Mouse (Mus musculus): Measurements from ENCODE around the gene Akap7.
"Not testable (repeated sequence)": the region's sequence is repeated elsewhere in the genome, so short reads cannot be mapped to it uniquely, and the experiment has no call there.

Gene Akap7

DNA sequence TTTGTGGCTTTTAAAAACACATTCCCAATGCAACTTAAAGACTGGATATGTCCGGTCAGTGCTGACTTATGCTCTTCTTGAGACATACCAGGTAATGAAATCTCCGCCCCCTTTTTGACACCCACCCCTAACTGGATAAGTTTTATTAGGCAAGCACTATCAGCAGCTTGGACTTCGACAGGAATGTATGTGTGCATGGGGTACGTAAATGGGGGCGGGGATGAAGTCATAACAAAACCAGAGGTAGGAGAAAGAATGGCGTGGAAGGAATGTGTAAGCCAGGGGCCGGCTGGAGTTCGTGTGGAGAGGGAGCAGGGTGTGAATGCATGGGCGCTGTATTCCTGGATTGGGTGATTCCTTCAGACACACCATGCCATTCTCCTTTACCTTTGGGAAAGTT is 109.6 kb downstream of the Akap7 start:
- DNase-seq (ENCODE audit: low read depth in 1 of 2, low spot score in 2 of 2) = no peak

DNA sequence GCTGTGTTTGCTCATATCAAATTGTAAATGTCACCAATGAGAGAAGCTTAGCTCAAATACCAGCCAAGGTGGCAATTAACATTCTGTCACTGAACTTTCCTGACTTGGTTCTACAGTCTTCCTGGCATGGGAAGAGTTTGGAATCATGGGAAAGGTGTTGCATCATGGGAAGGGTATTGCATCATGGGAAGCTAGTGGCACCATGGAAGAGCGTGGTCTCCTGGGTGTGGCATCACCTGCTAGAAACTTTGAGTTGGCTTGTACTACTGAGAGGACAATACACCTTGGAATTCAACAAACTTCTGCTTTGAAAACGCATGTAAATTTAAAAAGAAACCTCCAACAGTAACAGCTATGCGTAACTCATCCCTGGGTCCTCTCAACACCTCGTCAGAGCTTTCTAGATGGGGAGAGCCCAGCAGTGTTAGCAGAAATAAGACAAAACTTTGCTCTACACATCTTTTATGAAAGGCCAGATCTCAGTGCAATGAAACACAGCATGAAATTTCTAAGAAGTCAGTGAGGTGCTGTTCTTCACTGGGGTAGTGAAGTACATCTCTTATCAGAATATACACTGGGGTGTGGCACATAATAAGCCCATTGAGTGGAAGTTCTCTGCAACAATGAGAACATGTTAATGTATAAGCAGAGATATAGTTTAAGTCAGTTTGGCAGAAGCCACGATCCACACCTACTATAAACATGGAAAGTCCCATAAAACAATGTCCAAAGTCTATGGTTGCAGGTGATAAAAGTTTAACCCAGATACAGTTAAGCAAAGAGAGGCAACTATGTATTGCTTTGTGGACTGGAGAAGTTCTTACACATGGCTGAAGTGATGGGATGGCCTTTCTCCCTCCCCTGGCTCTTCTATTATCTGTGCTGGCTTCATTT is 115.2 kb downstream of the Akap7 start:
- no peak for DNase-seq (ENCODE audit: low read depth in 1 of 2, low spot score in 2 of 2)

DNA sequence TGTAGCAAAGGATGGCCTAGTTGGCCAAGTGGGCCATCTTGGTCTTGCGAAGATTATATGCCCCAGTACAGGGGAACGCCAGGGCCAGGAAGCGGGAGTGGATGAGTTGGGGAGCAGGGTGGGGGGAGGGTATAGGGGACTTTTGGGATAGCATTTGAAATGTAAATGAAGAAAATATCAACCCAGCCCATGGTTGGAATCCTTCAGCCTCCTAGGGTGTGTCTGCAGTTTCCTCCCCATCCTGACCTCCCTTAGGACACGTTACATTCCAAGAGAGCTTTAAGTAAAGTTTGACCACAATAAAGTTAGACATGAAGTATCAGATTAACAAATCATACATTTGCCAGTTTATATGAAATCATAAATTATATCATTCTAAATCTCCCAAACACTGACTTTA is 116.5 kb downstream of the Akap7 start:
- no peak for DNase-seq (ENCODE audit: low read depth in 1 of 2, low spot score in 2 of 2)

DNA sequence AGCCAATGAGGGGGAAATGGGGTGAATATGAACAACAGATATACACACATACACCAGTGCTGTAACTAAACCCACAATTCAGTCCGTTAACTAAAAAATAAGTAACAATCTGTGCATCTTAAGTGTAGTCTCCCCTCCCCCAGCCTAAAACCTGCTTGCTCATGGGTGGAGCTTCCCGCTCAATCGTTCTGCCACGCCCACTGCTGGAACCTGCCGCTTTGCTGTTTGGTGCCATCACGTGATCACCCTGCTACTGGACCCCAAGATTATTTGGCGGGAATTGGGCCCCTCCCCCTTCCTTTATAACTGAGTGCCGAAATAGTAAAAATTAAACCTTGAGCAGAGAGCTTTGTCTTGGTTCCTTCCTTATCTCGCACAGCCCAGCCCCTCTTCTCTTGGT is 121.4 kb downstream of the Akap7 start:
- DNase-seq (ENCODE audit: low read depth in 1 of 2, low spot score in 2 of 2) = not testable (repeated sequence)

DNA sequence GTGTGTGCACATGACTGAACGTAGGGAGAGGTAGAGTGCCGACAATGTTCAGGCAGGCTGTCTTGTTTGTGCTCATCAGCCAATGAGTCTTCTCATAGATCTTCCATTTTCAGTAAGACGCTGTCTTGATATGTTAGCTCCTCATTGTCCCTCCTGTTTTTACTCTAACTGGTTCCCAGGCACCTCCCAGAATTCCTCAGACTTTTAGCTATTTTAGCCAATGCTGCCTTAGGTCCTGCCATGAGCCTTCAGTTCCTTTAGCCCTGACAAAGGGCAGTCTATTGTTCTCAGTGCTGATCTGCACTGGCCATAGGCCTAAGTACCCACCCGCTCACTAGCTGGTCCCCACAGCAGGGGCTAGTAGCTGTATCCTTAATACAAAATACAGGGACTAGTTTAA is 122.0 kb downstream of the Akap7 start:
- no peak for DNase-seq (ENCODE audit: low read depth in 1 of 2, low spot score in 2 of 2)

DNA sequence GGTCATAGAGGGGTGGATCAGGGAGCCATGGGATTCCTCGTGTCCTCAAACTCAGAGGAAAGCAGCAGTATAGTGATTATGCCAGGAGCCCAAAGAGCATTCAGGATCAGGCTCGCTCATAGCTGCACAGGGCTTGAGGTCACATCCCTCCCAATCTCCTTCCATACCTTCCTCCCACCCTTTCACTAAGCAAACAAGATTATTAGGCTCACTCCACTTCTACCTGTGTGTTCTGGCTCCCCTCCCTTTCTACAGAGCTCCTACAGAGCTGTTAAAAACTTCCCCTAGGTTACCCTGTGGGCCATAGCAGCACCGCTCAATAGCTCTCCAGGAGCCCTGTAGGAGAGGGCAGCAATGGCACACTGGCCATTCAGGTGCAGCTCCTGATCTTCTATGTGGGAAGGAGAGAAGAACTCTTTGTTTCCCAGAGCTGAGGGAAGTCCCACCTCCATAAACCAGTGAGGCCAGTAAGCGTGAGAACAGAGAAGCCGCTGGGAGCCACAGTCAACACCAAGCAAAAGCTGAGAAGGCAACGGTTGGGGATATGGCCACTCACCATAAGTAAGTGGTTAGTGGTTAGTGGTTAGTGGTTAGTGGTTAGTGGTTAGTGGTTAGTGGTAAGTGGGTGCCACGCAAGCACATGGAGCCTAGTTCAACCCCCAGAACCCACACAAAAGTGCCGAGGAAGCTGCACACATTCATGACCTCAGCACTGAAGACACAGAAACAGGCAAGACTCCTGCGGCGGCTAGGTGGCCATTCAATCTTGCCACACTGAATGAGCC is 122.7 kb downstream of the Akap7 start:
- DNase-seq (ENCODE audit: low read depth in 1 of 2, low spot score in 2 of 2) = no peak

DNA sequence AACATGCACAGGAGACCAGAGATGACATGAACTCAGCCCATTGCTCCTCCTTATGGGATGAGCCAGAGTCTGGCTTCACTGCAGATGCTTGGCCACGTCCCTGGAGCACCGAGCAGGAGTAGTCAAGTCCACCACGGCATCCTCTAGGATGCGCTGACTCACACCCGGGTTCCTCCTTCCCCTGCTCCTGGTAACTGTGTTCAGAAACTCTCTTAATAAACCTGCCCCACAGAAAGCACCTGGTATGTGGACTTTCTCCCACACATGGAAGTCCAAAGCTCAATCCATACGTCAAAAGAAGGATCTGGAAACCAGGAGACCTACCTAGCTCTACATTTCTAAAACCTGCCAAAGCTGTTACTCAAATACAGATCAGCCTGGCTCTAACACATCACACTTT is 124.4 kb downstream of the Akap7 start:
- DNase-seq (ENCODE audit: low read depth in 1 of 2, low spot score in 2 of 2) = no peak

DNA sequence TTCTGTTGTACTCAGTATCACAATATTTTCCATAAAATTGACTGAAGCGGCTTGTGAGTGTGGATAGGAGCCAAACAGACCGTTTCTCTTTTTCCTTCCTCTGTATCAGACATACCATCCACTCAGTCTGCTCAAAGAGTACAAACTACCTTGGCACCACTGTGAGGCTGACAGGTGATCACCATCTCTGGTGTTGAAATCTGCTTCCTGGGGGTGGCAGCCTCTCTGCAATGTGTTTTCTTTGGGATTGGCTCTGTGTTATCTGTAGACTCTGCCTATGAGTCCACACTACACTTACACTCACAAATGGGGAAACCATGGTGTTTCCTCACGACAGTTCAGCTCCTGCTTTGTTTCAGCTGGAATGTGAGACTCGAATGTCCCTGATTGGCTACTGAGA is 128.6 kb downstream of the Akap7 start:
- DNase-seq (ENCODE audit: low read depth in 1 of 2, low spot score in 2 of 2) = no peak

DNA sequence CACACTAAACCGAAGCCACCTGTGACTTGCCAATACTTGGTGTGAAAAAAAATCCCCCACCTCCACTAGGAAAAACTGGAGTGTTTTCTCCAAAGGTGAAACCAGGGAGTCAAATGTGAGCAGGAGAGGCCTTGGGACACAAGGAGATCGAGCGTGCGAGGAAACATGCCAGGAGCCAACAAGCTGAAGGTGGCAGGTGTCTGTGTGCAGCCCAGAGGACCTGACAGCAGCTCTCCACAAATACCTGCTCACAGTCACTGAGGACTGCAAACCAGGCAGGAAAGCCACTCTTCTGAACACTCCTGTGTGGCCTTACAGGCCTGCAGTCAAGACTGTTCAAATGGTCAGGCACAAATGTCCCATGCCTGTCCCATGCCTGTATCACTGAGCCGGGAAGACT is 130.4 kb downstream of the Akap7 start:
- no peak for DNase-seq (ENCODE audit: low read depth in 1 of 2, low spot score in 2 of 2)

DNA sequence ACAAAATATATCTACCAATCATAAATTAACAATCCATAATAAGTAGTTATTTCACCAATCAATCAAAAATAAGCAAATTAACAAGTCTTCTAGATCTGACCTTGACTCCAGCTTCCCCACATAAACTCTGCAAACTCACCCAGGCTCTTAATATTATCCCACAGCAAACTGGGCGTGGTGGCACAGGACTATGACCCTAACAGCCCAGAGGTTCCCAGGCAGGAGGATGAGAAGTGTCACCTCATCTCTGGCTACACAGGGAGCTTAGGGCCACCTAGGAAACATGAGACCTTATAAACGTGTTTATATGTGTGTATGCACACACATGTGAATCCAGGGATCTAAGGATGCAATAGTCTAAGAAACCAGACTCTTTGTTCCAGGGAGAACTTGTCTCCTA is 132.8 kb downstream of the Akap7 start:
- no peak for DNase-seq (ENCODE audit: low read depth in 1 of 2, low spot score in 2 of 2)

DNA sequence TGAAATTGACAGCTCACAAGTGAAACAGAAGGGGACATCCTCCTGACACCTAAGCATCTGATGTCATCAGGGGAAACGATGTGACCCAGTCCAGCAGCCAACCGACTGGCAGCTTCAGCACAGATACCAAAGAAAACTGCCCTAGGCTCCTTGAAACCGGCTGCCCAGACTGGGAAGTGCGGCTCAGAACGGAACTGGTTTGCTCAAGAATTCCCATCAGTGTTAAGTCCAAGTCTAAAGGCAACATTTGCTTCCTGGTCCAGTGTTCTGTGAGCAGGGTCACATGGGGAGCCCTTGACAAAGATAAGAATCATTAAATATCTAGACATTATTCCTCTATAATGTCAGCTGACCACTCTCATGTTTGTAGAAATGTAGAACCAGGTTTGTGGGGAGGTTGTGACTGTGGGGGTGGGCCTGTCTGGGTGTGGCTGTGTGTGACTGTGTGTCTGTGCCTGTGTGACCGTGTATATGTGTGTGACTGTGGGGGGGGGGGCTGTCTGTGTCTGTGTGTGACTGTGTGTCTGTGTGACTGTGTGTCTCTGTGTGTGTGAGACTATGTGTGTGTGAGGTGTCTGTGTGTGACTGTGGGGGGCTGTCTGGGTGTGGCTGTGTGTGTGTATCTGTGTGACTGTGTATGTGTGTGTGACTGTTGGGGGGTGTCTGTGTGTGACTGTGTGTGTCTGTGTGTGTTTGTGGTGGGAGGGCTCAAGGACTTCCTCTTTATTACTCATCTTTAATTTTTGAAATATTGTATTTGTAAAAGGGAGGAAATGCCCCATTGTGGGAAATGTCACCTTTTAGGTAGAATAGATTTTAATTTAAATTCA is 140.1 kb downstream of the Akap7 start:
- DNase-seq (ENCODE audit: low read depth in 1 of 2, low spot score in 2 of 2) = no peak

DNA sequence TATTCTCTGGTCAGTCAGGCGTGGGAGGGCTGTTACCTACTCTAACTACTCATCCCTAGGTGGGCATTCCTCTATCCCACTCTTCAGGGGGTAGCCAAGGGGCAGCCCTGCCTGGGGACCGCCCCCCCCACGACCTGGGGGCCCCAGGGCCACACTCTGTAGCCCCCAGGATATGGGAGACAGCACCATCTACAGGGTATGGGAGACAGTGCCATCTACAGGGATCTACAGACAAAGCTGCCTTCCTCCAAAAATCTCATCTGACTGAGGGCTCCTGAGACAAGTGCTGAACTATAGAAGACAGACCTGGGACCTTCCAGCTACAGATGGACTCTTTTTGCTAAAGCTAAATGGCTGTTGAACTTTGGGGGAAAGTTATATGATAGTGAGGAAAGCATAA is 144.2 kb downstream of the Akap7 start:
- DNase-seq (ENCODE audit: low read depth in 1 of 2, low spot score in 2 of 2) = not testable (repeated sequence)

DNA sequence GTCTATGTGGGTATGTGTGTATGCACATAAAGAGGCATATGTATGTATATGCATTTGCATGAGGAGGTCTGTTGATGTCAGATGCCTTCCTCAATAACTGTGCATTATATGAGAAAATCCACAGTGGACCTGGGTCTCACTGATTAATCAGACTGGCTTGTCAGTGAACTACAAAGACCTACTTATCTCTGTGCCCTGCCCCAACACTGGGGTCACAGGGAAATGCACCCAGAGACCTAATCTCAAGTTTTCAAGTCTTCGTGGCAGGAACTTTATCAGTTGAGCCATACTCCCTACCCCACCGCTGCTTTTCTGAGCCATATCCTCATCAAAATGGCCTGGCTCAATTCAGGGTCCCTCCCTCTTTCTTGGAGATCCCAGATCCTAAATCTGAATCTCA is 146.0 kb downstream of the Akap7 start:
- no peak for DNase-seq (ENCODE audit: low read depth in 1 of 2, low spot score in 2 of 2)

DNA sequence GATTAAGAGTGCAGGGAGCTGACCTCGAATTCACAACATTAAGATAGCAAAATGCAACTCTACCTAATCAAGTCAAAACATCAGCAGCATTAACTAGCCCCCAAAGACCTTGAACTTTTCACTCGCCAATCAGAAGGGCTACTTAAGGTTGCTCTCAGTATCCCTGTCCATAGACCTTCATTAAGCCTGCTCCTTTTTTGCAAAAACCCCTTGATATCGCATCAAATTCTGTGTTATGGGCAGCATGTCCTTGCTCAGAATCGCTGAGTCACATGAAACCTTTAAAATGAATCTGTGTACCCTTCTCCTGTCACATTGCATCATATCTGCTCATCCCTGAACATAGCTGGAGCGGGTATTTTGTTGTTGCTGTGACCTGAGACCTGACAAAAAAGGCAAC is 149.0 kb downstream of the Akap7 start:
- no peak for DNase-seq (ENCODE audit: low read depth in 1 of 2, low spot score in 2 of 2)

DNA sequence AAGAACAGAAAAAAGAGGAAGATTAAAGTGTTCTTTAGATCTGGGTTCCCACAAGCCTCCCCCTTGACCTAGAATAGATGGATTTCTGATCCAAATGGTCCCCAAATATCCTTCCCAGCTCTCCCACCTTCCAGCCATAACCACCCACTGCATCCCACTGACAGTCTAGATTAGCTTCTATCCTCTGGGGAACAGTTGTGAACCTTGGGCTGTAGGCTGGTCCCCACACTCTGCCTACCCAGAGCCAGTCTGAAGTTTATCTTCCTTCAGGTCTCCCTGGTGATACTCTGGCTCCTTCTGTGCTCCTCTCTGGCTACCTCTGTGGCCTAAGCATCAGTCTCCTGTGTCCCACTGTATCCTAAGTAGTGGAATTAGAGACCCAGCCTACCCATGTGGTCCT is 150.3 kb downstream of the Akap7 start:
- no peak for DNase-seq (ENCODE audit: low read depth in 1 of 2, low spot score in 2 of 2)

DNA sequence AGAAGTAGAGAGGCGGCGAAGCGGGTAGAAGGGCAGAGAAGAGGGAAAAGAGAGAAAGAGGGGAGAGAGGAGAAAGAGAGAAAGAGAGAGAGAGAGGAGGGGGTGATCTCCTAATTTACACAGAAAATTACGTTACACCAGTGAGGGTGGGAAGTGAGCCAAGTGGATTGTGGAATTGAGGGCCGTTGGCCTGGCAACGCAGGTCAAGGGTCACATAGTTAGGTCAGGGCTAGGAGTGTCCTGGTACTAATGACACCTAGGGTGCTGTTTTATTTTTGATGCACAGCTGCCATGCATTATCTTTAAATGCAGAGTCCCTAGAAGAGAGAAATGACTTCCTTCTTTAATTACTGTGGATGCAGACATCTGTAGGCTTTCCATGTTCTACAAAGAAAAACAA is 153.4 kb downstream of the Akap7 start:
- no peak for DNase-seq (ENCODE audit: low read depth in 1 of 2, low spot score in 2 of 2)

DNA sequence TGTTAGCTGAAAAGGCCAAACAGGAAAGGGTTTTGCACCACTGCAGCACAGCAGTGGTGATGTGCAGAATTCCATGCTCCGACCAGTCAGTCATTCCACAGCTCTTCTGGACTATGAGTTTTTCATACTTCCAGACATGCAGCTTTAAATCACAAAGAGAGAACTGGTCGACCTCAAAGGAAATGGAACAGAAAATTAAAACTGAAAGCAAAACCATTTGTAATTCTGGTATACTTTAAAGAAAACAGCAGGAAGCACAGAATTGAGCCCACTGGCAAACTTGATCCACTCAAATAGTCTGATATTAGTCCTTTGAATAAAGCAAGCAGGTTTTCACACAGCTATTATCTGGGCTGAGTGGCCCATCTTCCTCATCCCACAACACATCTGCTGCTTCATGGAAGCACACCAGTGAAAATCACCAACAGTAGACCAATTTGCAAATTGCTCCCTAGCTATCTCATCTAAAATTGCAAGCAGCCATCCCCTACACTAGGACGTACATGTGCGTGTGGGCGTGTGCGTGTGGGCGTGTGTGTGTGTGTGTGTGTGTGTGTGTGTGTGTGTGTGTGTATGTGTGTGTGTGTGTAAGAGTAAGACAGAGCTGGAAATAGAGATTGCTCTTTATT is 156.4 kb downstream of the Akap7 start:
- DNase-seq (ENCODE audit: low read depth in 1 of 2, low spot score in 2 of 2) = no peak

DNA sequence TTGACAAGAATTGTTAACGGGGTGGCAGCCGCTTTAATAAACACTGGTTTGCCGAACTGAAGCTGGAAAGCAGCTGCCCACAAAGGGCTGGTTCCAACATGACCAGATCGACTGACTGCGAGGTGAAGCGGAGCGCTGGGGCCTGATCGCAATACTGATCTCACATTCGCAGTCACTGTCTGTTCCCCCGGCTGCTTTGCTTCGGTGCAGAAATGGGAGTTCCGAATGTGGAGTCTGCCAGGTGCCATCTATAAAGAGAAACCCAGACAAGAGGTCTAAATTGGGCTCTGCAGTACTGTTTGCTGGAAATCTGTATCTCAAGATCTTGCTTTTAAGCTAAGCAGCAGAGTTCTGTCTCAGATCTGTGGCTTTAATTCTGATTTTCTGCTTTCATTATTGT is 161.8 kb downstream of the Akap7 start:
- no peak for DNase-seq (ENCODE audit: low read depth in 1 of 2, low spot score in 2 of 2)

DNA sequence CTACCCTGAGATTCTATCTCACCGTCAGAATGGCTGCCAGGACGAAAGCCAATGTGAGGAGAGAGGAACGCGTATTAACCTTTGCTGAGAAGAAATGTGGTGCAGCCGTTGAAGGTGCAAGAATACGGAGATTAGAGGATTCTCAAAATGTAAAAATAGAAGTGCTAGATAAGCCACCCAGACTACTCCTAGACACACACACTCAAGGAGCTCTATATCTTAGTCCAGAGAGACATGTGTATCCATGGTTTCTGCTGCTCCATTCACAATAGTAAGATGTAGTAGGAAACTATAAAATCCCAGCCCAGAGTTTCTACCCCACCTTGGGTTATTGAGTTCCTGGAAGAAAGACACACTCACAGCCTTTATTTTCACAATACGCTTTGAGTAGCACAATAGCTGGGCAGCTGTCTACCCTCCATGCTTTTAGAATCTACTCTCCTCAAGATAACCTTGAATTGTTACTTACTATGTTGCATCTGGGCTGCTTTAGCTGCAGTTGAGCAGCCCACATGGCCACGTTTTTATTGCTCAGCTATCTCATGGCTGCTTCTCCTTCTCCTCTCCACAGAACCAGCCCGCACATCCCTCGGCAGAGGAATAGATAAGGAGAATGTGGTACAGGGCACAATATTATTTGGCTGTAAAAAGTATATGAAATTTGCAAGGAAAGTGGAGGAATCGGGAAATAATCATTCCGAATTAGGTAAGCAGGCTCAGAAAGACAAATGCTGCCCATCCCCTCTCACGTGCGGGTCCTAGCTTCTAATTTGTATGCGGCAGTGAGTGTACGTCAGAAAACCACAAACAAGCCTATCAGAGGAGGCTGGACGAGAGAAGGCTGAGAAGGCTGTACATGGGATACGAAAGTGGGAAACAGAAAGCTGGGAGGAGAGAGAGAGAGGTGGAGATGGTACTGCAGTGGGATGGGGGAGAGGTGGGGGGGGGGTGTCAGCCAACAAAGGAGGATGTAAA is 162.6 kb downstream of the Akap7 start:
- no peak for DNase-seq (ENCODE audit: low read depth in 1 of 2, low spot score in 2 of 2)

DNA sequence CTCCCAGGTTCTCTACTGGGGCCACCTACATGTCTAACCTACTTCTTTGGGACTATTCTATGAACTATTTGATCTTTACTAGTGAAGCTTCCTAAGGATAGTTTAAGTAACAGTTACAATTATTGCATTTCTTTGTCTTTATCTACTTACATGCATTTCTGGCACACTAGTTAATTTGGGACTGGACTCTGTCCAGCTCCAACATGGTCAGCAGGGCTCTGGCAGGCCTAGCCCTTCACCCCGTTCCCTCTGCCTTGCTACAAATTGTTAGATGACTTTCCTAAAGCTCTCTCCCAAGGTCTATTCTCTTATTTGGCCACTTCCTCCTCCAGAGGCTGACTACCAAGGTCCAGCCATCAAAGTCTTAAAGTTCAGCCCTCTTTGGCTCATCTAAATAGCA is 165.9 kb downstream of the Akap7 start:
- no peak for DNase-seq (ENCODE audit: low read depth in 1 of 2, low spot score in 2 of 2)
